Mouse (Mus musculus) adrenal gland (tissue): ENCODE results near the gene Dok4.

Experiments used
- intact Hi-C: fragments of 180-260 bp; cut with DNase I; formaldehyde crosslinking; loops from one replicate; pipeline ENCODE4 v1.15.1; 2025

Dok4 gene

DNA sequence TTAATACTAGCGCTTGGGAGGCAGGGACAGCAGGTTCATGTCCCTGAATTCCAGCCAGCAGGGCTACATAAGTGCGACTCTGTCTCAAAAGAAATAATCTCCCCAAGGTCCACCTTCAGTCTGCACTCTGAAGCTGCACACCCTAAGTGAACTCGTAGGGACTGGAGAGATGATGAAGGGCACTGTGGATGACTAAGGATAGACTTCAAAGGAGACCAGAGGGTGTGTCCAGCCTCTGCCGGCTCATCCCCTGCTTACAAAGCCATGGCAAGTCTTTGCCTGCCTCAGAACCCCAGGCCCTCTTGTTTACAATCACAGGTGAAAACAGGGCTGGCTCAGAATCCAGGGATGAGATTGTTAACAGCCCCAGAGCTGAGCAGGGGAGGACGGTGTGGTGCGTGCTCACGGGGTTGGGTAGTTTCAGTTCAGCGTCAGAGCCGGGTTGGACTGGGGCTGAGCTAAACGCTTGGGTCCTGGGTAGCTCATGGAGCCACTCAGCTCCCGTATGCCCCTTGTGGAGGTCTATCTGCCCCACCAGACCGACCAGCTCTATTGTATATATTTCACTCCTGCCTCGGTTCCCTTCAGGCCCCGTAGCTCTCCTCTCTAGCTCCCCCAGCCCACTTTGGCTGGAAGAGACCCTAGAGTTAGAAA, 12.4 kb upstream of the Dok4 start:
- intact Hi-C loops: no loop called here

DNA sequence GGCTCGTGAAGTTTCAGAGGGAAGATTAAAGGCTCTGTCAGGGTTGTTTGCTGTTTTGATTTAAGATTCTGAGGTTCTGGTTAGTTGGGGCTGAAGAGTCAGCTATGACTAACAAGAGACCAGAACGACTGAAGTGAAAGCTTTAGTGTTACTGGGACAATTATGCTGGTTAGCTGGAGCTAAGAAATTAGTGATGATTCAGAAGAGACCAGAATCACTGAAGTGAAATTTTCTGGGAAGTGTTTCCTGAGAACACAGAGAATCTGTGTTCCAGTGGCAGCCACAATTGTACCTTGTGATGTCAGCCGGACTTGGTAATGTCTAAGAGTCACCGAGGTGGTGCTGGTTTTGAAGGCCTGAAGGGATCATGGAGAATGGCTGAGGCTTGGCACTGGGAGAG, 4.6 kb upstream of the Dok4 start:
- intact Hi-C loops: no loop called here

DNA sequence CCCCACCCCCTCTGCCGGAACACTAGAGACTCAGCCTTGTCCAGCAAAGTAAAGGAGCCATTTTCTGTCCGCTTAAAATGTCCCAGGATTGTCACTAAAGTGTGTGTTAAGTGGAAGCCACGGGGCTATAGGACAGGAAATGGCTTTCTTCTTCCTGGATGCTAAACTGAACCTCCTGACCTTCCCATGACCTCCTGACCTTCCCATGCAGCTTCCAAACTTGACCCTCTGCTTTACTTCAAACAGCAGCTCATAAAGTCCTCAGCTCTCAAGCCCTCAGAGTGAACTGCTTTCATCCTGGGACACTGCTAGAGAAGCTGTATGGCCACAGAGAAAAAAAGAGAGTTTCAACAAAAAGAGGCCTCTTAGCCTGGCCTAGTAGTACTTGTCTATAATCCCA, 690 bp upstream of the Dok4 start:
- intact Hi-C loops: loop anchor here (2.0 kb wide), 1 partner anchor 32 kb away; no protein-coding TSS in a partner anchor

- intact Hi-C loops: loop anchor here (2.0 kb wide), 1 partner anchor 33 kb away; no protein-coding TSS in a partner anchor
Measured at GRCm38 (mm10) chr8:94875871-94876150, 319 bp downstream of the Dok4 start.

DNA sequence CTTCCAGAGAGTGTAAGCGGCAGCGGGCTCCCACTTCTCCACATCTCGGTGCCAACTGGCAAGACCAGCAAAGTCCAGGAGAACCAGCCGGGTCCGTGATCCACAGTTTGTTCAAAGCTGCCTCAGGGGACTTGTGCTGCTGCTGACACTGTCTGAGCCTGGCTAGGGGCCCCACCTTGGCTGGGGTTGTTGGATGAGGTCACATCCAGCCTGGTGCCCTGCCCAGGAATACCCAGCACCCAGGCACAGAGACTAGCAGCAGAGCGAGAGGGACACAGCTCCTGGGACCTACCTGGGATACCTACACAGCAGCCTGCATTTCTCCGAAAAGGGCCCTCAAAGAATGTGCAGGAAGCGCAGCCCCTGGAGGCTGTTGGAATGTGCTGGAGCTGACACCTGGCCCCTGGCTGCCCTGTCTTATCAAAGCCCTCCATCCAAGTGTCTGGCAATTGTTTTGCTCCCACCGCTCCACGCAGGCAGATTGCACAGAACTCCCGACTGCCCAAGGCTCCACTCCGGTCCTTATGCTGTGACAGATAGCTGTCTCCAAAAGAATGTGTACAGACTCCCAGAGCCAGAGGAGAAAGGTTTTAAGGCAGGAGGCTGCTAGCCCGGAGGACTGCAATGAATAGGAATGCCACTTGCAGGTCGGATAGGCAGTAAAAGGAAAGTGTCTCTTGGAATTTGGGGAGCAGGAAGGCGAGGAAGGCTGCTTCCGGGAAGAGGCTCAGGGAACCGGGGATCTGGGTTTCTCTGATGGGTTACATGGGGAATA, 847 bp downstream of the Dok4 start:
- intact Hi-C loops: no loop called here

GRCm38 (mm10) chr8:94874358-94874757, 1.8 kb downstream of the Dok4 start:
- intact Hi-C loops: no loop called here

DNA sequence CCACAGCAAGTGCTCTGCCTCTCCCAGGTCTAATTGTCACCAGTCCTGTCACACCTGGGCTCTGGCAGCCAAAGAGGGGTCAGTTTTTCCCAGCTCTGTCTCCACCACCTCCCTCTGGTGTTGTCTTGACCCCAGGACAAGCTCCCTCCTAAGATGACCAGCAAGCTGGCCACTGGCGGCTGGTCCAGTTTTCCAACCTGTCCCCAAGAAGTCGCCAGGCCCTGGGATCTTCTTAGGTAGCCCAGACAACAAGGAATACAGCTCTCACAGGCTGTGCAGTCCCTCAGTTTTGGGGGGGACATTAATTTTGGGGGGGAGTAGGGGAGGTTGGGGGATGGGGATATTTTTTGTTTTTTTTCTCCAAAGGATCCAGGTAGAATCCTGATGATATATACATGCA, 3.6 kb downstream of the Dok4 start:
- intact Hi-C loops: no loop called here

GRCm38 (mm10) chr8:94872156-94872555, 4.0 kb downstream of the Dok4 start:
- intact Hi-C loops: no loop called here

DNA sequence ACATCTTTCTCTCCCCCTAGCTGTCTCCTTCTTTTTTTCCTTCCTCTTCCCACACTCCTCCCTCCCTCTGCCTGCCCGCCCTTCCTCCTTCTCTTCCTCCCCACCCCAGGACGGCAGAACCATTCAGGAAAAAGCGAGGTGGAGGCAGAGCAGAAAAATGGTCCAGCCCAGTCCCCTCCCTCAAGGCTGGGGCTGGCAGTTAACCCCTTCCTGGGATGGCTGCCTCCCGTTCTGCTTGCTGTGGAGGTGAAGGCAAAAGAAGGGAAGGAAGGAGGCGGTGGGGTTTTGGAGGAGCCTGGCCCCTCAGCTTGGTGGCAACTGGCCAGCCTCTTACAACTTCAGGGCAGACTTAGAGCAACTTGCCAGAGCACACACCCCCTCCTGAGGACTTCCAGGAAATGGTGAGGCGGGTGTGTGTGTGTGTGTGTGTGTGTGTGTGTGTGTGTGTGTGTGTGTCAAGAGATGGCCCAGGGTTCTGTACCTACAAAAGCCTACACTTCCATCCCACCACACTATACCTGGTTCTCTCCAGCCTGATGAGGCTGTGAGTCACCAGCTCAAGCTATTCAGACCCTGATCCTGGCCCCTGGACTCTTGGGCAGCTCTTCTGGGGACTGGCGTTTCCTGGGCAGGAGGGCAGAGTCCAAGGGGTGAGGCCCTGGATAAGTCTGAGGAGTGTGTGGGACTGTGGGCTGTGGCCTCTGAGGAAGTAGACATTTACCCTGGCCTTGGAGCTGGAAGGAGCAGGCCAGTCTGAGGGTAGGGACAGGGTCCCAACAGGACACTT, 4.8 kb downstream of the Dok4 start:
- intact Hi-C loops: no loop called here

DNA sequence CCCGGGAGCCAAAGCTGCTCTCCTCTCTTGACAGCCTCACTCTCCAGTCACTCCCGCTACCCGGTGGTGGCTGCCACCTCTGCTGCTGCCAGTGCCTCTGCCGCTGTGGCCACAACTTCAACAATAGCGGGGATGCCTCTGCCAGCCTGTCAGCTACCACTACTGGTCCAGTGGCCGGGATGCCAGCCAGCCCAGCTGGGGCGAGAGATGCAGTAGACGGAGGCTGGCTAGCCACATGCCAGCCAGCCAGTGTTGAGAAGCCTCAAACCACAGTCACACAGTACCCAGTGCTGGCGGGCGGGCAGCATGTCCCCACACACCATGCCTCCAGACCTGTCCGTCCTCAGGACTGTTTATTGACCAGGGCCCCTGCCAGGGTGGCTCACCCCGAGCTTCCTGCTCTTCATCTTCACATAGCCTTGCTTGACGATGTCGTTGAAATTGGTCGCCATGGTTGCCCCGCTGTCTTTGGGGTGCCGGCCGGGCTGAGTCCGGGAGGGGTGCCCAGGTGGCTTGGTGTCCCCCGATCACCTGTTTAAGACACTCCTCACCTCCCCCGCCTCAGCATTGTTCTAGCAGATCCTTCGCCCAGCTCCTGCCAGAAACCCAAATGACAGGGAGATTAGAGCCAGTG, 5.5 kb downstream of the Dok4 start:
- intact Hi-C loops: no loop called here

DNA sequence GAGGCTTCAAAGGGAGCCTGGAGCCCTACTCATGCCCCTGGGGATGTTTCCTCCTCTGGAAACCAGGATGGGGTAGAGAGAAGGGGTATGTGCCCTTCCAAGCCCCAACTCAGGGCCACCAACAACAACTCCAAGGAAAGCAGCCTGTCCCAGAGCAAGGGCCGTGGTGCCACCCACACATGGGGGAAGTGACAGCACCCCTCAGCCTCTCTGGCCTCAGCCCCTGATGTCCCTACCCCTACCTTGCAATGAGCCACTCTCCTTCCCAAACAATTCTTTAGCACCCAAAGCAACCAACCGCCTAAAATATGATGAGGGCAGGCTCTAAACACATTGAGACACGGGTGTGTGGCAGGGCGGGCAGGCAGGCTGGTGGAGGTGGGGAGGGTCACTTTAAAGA, 6.1 kb downstream of the Dok4 start:
- intact Hi-C loops: no loop called here

DNA sequence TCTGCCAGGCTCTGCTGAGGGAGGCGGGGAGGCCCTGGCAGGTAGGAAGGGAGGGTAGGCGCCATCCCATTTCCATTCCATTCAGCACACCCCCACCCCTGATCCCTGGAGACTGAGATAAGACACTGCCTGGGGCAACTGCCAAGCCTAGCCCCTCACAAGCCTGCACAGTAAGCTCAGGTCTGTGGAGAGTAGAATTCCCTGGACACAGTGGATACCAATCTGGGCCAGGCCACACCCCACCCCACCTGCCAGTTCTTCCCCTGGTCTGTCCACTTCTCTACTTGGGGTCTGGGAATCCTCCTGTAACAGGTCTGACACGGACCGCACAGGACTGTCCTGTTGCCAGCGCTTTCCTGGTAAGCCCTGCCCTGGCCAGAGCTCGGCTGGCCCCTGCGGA, 7.0 kb downstream of the Dok4 start:
- intact Hi-C loops: no loop called here

DNA sequence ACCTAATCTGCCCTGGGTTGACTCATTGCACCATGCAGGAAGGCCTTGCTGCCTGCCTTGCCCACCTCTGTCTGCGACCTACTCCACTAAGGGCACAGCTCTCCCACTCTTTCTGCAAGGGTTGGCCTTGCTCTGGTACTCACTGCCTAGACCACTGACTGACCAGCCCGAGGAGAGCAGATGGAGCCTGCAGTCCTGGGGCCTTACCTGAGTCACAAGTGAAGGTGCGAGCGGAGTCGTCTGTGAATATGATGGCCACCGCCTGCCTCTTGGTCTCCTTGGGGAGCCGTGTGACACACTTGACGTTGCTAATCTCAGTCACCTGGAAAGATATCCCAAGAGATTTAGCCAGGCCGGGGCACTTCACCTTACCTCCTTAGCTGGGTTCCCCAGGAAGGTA, 9.2 kb downstream of the Dok4 start:
- intact Hi-C loops: no loop called here

DNA sequence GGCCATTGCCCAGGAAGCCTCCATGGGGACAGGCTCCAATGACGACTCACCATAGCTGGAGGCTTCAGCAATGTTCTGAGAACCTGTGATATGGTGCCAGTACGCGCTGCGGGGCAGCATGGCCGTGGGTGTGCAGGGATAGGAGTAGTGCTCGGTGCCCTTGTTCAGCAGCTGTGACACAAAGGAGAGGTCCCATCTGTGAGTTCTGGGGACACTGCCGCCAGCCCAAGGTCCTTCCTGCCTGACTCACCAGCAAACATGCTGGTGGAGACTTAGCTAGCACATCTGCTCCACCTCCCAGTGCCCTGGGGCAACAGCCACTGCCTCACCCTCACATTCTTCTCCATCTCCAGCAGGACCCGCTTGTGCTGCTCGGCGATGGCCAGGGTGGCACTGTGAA, 10.8 kb downstream of the Dok4 start:
- intact Hi-C loops: no loop called here

- intact Hi-C loops: no loop called here
Measured at GRCm38 (mm10) chr8:94863897-94864673, 12.0 kb downstream of the Dok4 start.

DNA sequence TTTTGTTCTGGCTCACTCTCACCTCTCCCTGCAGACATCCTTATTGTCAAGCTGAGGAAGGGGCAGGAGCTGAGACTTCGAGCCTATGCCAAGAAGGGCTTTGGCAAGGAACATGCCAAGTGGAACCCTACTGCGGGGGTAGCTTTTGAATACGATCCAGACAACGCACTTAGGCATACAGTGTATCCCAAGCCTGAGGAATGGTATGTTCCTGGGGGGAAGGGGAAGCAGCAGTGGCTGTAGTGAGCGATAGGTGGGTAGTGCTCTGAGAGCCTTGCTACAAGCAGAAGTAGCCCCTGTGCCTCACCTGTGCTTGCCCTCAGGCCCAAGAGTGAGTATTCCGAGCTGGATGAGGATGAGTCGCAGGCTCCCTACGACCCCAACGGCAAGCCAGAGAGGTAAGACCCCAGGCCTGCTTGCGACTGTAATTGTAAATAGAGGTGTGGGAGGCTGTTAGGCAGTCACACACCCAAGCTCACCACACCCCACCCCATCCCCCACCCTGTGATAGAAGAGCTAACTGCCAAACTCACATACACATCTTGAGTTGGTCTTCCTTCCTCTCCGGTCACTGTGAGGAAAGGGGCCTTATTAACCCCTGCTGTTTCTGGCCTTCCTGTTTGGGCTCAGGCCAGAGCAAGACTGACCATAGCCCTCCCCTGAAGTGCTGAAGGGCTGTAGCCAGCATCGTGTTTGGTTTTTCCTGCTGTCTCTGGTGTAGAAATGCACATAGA, 13.5 kb downstream of the Dok4 start:
- intact Hi-C loops: no loop called here

- intact Hi-C loops: no loop called here
Measured at GRCm38 (mm10) chr8:94861352-94861910, 14.7 kb downstream of the Dok4 start.

- intact Hi-C loops: no loop called here
Measured at GRCm38 (mm10) chr8:94857346-94858173, 18.6 kb downstream of the Dok4 start, which contains the start of gene Polr2c. Gene Polr2c, plus strand, starts transcription at chr8:94857450.

DNA sequence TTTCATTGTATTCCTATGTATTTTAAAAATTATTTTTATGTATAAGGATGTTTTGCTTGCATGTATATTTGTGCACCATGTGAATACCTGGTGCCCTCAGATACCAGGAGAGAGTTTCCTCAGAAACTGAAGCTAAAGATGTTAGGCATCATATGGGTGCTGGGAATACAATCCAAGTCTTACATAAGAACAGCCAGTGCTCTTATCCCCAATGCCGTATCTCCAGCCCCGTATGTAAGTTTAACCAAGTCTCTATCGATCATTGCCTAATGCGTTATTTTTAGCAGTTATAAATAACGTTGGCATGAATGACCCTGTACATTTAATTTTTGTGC, 19.2 kb downstream of the Dok4 start:
- intact Hi-C loops: no loop called here
